9 mouse cellular contexts compared by ENCODE assay signal in genomic region chr12:95698556-95698955, GRCm38 (mm10). TPM values are rescaled to one million over a fixed set of nuclear protein-coding genes. Genes with fewer than 3 reads are reported as not detected.
DNase-seq lines count a peak whose midpoint lies in the region; ATAC-seq and TF ChIP-seq lines count a peak whose summit lies in the region.
"Had no signal": no experiment of that assay in that cellular context is flagged by ENCODE, and none has a peak within 500 bp of the region (broad histone marks: within the 10 kb centered on the region; RNA-seq: fewer than 3 reads in every experiment).

No protein-coding gene starts in this region.

- peak overlapping the region; percentile 94 for H3K4me2 ChIP-seq in heart, postnatal 0 days (ENCODE audit: low read depth, low read length)
- peak overlapping the region; percentile 83 for H3K4me2 ChIP-seq in forebrain, embryonic 14.5 days (ENCODE audit: low read length)
- H3K4me2 ChIP-seq in midbrain, embryonic 13.5 days (replicated peaks), result peak overlapping the region; percentile 82

- no peaks in the 10 kb centered on the region for H3K27me3 ChIP-seq in heart, postnatal 0 days (ENCODE audit: control insufficient read depth, insufficient read depth, low read length)
- H3K27me3 ChIP-seq in forebrain, embryonic 14.5 days (replicated peaks; ENCODE audit: control insufficient read depth, insufficient read depth, low read length), result no peaks in the 10 kb centered on the region
- peaks cover 5% of the 10 kb centered on the region; the same call in 1 of the 2 replicates for H3K27me3 ChIP-seq in midbrain, embryonic 13.5 days

- no peak overlapping the region for H3K9ac ChIP-seq in heart, postnatal 0 days (replicated peaks; ENCODE audit: low read depth, low read length)
- peak overlapping the region; percentile 30; the same call in 1 of the 2 replicates for H3K9ac ChIP-seq in forebrain, embryonic 14.5 days (ENCODE audit: low read length)
- H3K9ac ChIP-seq in midbrain, embryonic 13.5 days (replicated peaks), result 0 out of 2 replicates have a peak overlapping the region, but pooled peaks have one; percentile 84

- H3K4me3 ChIP-seq in heart, postnatal 0 days (ENCODE audit: low read depth, low read length), result peak overlapping the region; percentile 65; the same call in 1 of the 2 replicates
- H3K4me3 ChIP-seq in forebrain, embryonic 14.5 days (ENCODE audit: low read depth, low read length), result peak overlapping the region; percentile 75
- H3K4me3 ChIP-seq in midbrain, embryonic 13.5 days (replicated peaks), result peak overlapping the region; percentile 83

- H3K36me3 ChIP-seq in heart, postnatal 0 days (replicated peaks; ENCODE audit: control insufficient read depth, insufficient read depth, low read length), result no peaks in the 10 kb centered on the region
- H3K36me3 ChIP-seq in forebrain, embryonic 14.5 days (ENCODE audit: control insufficient read depth, insufficient read depth, low read length), result no peaks in the 10 kb centered on the region
- H3K36me3 ChIP-seq in midbrain, embryonic 13.5 days, result no peaks in the 10 kb centered on the region

- DNase-seq in heart, postnatal 0 days (ENCODE audit: low spot score), result no peak
- no peak for DNase-seq in heart, postnatal 25 days (ENCODE audit: low spot score)
- peak; percentile 43 for DNase-seq in adipocyte (ENCODE audit: low spot score)
- DNase-seq in forebrain, embryonic 14.5 days (ENCODE audit: low spot score), result no peak
- no peak for DNase-seq in layer of hippocampus, postnatal 36 days
- no peak for DNase-seq in natural killer cell, adult 2 months (ENCODE audit: low spot score in 2 of 2)
- DNase-seq in urinary bladder, postnatal 36 days (ENCODE audit: low spot score in 2 of 2), result no peak
- DNase-seq: lung, adult 2 months had no signal

- 21% methylated on average over 1 of the region's 1 CpGs for WGBS in heart, postnatal 0 days
- 57% methylated on average over 1 of the region's 1 CpGs for WGBS in forebrain, embryonic 14.5 days
- 71% methylated on average over 1 of the region's 1 CpGs for WGBS in midbrain, embryonic 13.5 days

- peak; percentile 52 for TF ChIP-seq CTCF in heart, postnatal 0 days (IDR thresholded peaks at IDR 0.05; ENCODE audit: low read depth)

- H3K4me1 ChIP-seq in heart, postnatal 0 days (ENCODE audit: control insufficient read depth, insufficient read depth), result peaks cover 25% of the 10 kb centered on the region
- H3K4me1 ChIP-seq in forebrain, embryonic 14.5 days (ENCODE audit: control insufficient read depth, insufficient read depth, low read length), result 0 out of 2 replicates have a peak, but pooled peaks cover 9% of the 10 kb centered on the region
- H3K4me1 ChIP-seq in midbrain, embryonic 13.5 days (replicated peaks), result peaks cover 41% of the 10 kb centered on the region

- intact Hi-C loops in heart, postnatal 25 days (cut with DNase I), result loop anchor here (10.0 kb wide), 2 partner anchors 1114 to 1504 kb away; no protein-coding TSS in a partner anchor

- no peak for TF ChIP-seq EP300 in heart, postnatal 0 days (IDR thresholded peaks at IDR 0.05; ENCODE audit: low read depth)

- H3K27ac ChIP-seq in heart, postnatal 0 days (ENCODE audit: low read depth), result peak overlapping the region; percentile 34; the same call in 1 of the 2 replicates
- no peak overlapping the region for H3K27ac ChIP-seq in forebrain, embryonic 14.5 days (ENCODE audit: low read depth, low read length)
- no peak overlapping the region for H3K27ac ChIP-seq in midbrain, embryonic 13.5 days

- H3K9me3 ChIP-seq in heart, postnatal 0 days (replicated peaks; ENCODE audit: control insufficient read depth, low read length), result no peaks in the 10 kb centered on the region
- H3K9me3 ChIP-seq in forebrain, embryonic 14.5 days (replicated peaks; ENCODE audit: control insufficient read depth, low read length), result no peaks in the 10 kb centered on the region
- no peaks in the 10 kb centered on the region for H3K9me3 ChIP-seq in midbrain, embryonic 13.5 days

- ATAC-seq in heart, postnatal 0 days (ENCODE audit: insufficient read depth, low read depth), result no peak
- ATAC-seq in forebrain, embryonic 14.5 days, result no peak
- no peak for ATAC-seq in midbrain, embryonic 13.5 days

RNA-seq across cellular contexts. Expression of gene Flrt2, which starts 6.5 kb away (rescaled TPM):
- total RNA-seq in heart, postnatal 0 days (2014; rRNA removed; ENCODE audit: low replicate concordance), result 20.3 and 22.1 TPM in 2 replicates
- 6.3 and 6.9 TPM in 2 replicates for polyA plus RNA-seq in heart, postnatal 0 days (2015; fragmentation: Nextera tagmentation; extraction: Ambion mirVana)
- total RNA-seq in heart, postnatal 25 days (2021), result 1 to 10 TPM; 7.6 to 9.4 TPM
- 31.0 and 40.0 TPM in 2 replicates for polyA plus RNA-seq in forebrain, embryonic 14.5 days (2014; fragmentation: Nextera tagmentation; extraction: Ambion mirVana)
- polyA plus RNA-seq in midbrain, embryonic 13.5 days (2015; fragmentation: Nextera tagmentation; extraction: Ambion mirVana), result 17.1 and 22.7 TPM in 2 replicates
- total RNA-seq in layer of hippocampus, postnatal 36 days (2021), result 10 to 100 TPM; 39.4 to 40.4 TPM
